Mouse (Mus musculus) bone marrow, adult 2 months (tissue): ENCODE measurements at regions not wholly inside any gene's neighbourhood (a gene's known extent, or its start where the extent isn't known, plus 50 kb on each side); places are given as distances from the start of the nearest gene placed in this dataset.

Experiments used
- CTCF ChIP-seq: fragments of 200-500 bp; IDR thresholded peaks from 2 replicates; pipeline ENCODE4 v1.5.1; 2011; ENCODE audit warnings: low read length, control low read depth; ENCODE audit not compliant: control insufficient read depth, insufficient read depth
- POLR2A ChIP-seq: fragments of 200-500 bp; IDR thresholded peaks from 2 replicates; pipeline ENCODE4 v1.6.1; 2011; ENCODE audit warnings: low read depth, mild to moderate bottlenecking, control low read depth, low read length, borderline replicate concordance; ENCODE audit not compliant: control insufficient read depth

DNA sequence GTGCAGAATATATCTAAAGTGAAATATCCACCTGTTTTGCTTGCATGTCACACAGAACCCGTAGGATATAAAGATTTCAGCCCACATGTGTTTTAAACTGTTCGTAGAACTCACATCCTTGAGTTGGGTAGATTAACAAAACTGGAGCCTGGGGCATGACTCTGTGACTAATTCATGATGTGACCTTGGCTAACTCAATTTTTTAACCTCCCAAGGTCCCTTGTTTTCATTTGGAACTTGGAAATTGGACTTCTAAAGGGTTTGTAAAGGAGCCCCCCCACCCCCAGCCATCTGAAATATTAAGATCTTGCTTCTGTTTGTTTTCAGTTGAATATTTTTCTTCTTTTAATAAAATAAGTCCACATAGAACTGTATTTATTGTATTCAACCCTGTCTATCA is 983.5 kb downstream of the Ttll7 start:
- no peak for TF ChIP-seq POLR2A
- no peak for TF ChIP-seq CTCF
